Mouse (Mus musculus) cerebellum, adult 2 months (tissue): ENCODE measurements at regions not wholly inside any gene's neighbourhood (a gene's known extent, or its start where the extent isn't known, plus 50 kb on each side); places are given as distances from the start of the nearest gene placed in this dataset.

ENCODE experiments used
- CTCF ChIP-seq: fragments of 200-500 bp; IDR thresholded peaks from 2 replicates; pipeline ENCODE4 v1.5.1; 2011; ENCODE audit warnings: low read depth, mild to moderate bottlenecking, control low read depth, low read length, moderate library complexity, borderline replicate concordance; ENCODE audit not compliant: insufficient read depth
- POLR2A ChIP-seq: fragments of 200-500 bp; IDR thresholded peaks from 2 replicates; pipeline ENCODE4 v1.6.1; 2011; ENCODE audit warnings: low read length, control low read depth, borderline replicate concordance; ENCODE audit not compliant: insufficient read depth

GRCm38 (mm10) chr1:185524020-185524419 is 69.4 kb downstream of the Slc30a10 start:
- TF ChIP-seq CTCF (no peak), POLR2A (no peak)
